Mouse (Mus musculus): ENCODE data around the gene Col24a1. TPM values are rescaled to one million over a fixed set of nuclear protein-coding genes. Genes with fewer than 3 reads are reported as not detected.

Gene Col24a1
- polyA plus RNA-seq (2015; fragmentation: Nextera tagmentation; extraction: Ambion mirVana) = 2.4 and 3.0 TPM in 2 replicates

GRCm38 (mm10) chr3:145292337-145293134 lies at the start of gene Col24a1:
TSS of gene Col24a1 (plus strand) at chr3:145292472.
- Histone ChIP-seq H3K4me1 (ENCODE audit: control insufficient read depth, insufficient read depth, low read length) (peaks cover 11% of the 10 kb centered on the region), H3K4me3 (ENCODE audit: low read length) (peak within 1 kb of the TSS; percentile 49), H3K27ac (ENCODE audit: low read length) (peak within 1 kb of the TSS; percentile 71), H3K27me3 (replicated peaks; ENCODE audit: control insufficient read depth, insufficient read depth, low read length) (0 out of 2 replicates have a peak, but pooled peaks cover 2% of the 10 kb centered on the region), H3K9me3 (ENCODE audit: control insufficient read depth, low read length) (no peaks in the 10 kb centered on the region), H3K36me3 (ENCODE audit: control insufficient read depth, insufficient read depth, low read length) (no peaks in the 10 kb centered on the region), H3K9ac (ENCODE audit: low read depth, low read length) (peak within 1 kb of the TSS; percentile 66), H3K4me2 (ENCODE audit: low read depth, low read length) (peak within 1 kb of the TSS; percentile 65)
- 5% methylated on average over 22 of the region's 22 CpGs for WGBS
- peak; percentile 54 for ATAC-seq

- Histone ChIP-seq H3K27ac (ENCODE audit: low read length) (no peak overlapping the region), H3K4me1 (ENCODE audit: control insufficient read depth, insufficient read depth, low read length) (no peaks in the 10 kb centered on the region), H3K4me2 (ENCODE audit: low read depth, low read length) (no peak overlapping the region), H3K9me3 (ENCODE audit: control insufficient read depth, low read length) (no peaks in the 10 kb centered on the region), H3K27me3 (replicated peaks; ENCODE audit: control insufficient read depth, insufficient read depth, low read length) (no peaks in the 10 kb centered on the region), H3K9ac (ENCODE audit: low read depth, low read length) (no peak overlapping the region), H3K36me3 (ENCODE audit: control insufficient read depth, insufficient read depth, low read length) (no peaks in the 10 kb centered on the region), H3K4me3 (ENCODE audit: low read length) (no peak overlapping the region)
- 79% methylated on average over 2 of the region's 2 CpGs for WGBS
- ATAC-seq = no peak
Observed at GRCm38 (mm10) chr3:145248040-145248439, 44.2 kb upstream of the Col24a1 start.

GRCm38 (mm10) chr3:145253066-145253465 lies 39.2 kb upstream of the Col24a1 start:
- H3K4me2 ChIP-seq (ENCODE audit: low read depth, low read length) = no peak overlapping the region
- H3K4me1 ChIP-seq (ENCODE audit: control insufficient read depth, insufficient read depth, low read length) = no peaks in the 10 kb centered on the region
- no peaks in the 10 kb centered on the region for H3K27me3 ChIP-seq (replicated peaks; ENCODE audit: control insufficient read depth, insufficient read depth, low read length)
- no peaks in the 10 kb centered on the region for H3K36me3 ChIP-seq (ENCODE audit: control insufficient read depth, insufficient read depth, low read length)
- 90% methylated on average over 5 of the region's 5 CpGs for WGBS
- no peak for ATAC-seq
- no peak overlapping the region for H3K9ac ChIP-seq (ENCODE audit: low read depth, low read length)
- no peaks in the 10 kb centered on the region for H3K9me3 ChIP-seq (ENCODE audit: control insufficient read depth, low read length)
- no peak overlapping the region for H3K27ac ChIP-seq (ENCODE audit: low read length)
- H3K4me3 ChIP-seq (ENCODE audit: low read length) = no peak overlapping the region

- no peaks in the 10 kb centered on the region for H3K27me3 ChIP-seq (replicated peaks; ENCODE audit: control insufficient read depth, insufficient read depth, low read length)
- H3K4me3 ChIP-seq (ENCODE audit: low read length) = no peak overlapping the region
- no peaks in the 10 kb centered on the region for H3K36me3 ChIP-seq (ENCODE audit: control insufficient read depth, insufficient read depth, low read length)
- WGBS = 79% methylated on average over 3 of the region's 3 CpGs
- no peak overlapping the region for H3K4me2 ChIP-seq (ENCODE audit: low read depth, low read length)
- no peak for ATAC-seq
- no peaks in the 10 kb centered on the region for H3K9me3 ChIP-seq (ENCODE audit: control insufficient read depth, low read length)
- no peak overlapping the region for H3K27ac ChIP-seq (ENCODE audit: low read length)
- no peaks in the 10 kb centered on the region for H3K4me1 ChIP-seq (ENCODE audit: control insufficient read depth, insufficient read depth, low read length)
- no peak overlapping the region for H3K9ac ChIP-seq (ENCODE audit: low read depth, low read length)
Observed at GRCm38 (mm10) chr3:145254764-145255396, 37.4 kb upstream of the Col24a1 start.

- Histone ChIP-seq H3K4me1 (ENCODE audit: control insufficient read depth, insufficient read depth, low read length) (no peaks in the 10 kb centered on the region), H3K4me2 (ENCODE audit: low read depth, low read length) (no peak overlapping the region), H3K4me3 (ENCODE audit: low read length) (no peak overlapping the region), H3K27me3 (replicated peaks; ENCODE audit: control insufficient read depth, insufficient read depth, low read length) (no peaks in the 10 kb centered on the region), H3K9ac (ENCODE audit: low read depth, low read length) (no peak overlapping the region), H3K27ac (ENCODE audit: low read length) (no peak overlapping the region), H3K36me3 (ENCODE audit: control insufficient read depth, insufficient read depth, low read length) (no peaks in the 10 kb centered on the region), H3K9me3 (ENCODE audit: control insufficient read depth, low read length) (no peaks in the 10 kb centered on the region)
- 73% methylated on average over 7 of the region's 7 CpGs for WGBS
- peak; percentile 85 for ATAC-seq
Observed at GRCm38 (mm10) chr3:145256647-145257046, 35.6 kb upstream of the Col24a1 start.

GRCm38 (mm10) chr3:145259678-145260077 lies 32.6 kb upstream of the Col24a1 start:
- 86% methylated on average over 6 of the region's 6 CpGs for WGBS
- H3K36me3 ChIP-seq (ENCODE audit: control insufficient read depth, insufficient read depth, low read length) = no peaks in the 10 kb centered on the region
- H3K9me3 ChIP-seq (ENCODE audit: control insufficient read depth, low read length) = no peaks in the 10 kb centered on the region
- no peak overlapping the region for H3K4me3 ChIP-seq (ENCODE audit: low read length)
- no peaks in the 10 kb centered on the region for H3K27me3 ChIP-seq (replicated peaks; ENCODE audit: control insufficient read depth, insufficient read depth, low read length)
- H3K4me1 ChIP-seq (ENCODE audit: control insufficient read depth, insufficient read depth, low read length) = no peaks in the 10 kb centered on the region
- H3K4me2 ChIP-seq (ENCODE audit: low read depth, low read length) = no peak overlapping the region
- H3K27ac ChIP-seq (ENCODE audit: low read length) = no peak overlapping the region
- H3K9ac ChIP-seq (ENCODE audit: low read depth, low read length) = no peak overlapping the region
- ATAC-seq = no peak

- no peak for ATAC-seq
- Histone ChIP-seq H3K9me3 (ENCODE audit: control insufficient read depth, low read length) (no peaks in the 10 kb centered on the region), H3K4me3 (ENCODE audit: low read length) (no peak overlapping the region), H3K9ac (ENCODE audit: low read depth, low read length) (no peak overlapping the region), H3K4me2 (ENCODE audit: low read depth, low read length) (no peak overlapping the region), H3K36me3 (ENCODE audit: control insufficient read depth, insufficient read depth, low read length) (no peaks in the 10 kb centered on the region), H3K27me3 (replicated peaks; ENCODE audit: control insufficient read depth, insufficient read depth, low read length) (no peaks in the 10 kb centered on the region), H3K27ac (ENCODE audit: low read length) (no peak overlapping the region), H3K4me1 (ENCODE audit: control insufficient read depth, insufficient read depth, low read length) (no peaks in the 10 kb centered on the region)
- 63% methylated on average over 4 of the region's 4 CpGs for WGBS
Observed at GRCm38 (mm10) chr3:145263131-145263530, 29.1 kb upstream of the Col24a1 start.

- no peaks in the 10 kb centered on the region for H3K9me3 ChIP-seq (ENCODE audit: control insufficient read depth, low read length)
- no peak overlapping the region for H3K9ac ChIP-seq (ENCODE audit: low read depth, low read length)
- H3K4me3 ChIP-seq (ENCODE audit: low read length) = no peak overlapping the region
- H3K4me2 ChIP-seq (ENCODE audit: low read depth, low read length) = no peak overlapping the region
- H3K36me3 ChIP-seq (ENCODE audit: control insufficient read depth, insufficient read depth, low read length) = no peaks in the 10 kb centered on the region
- H3K27me3 ChIP-seq (replicated peaks; ENCODE audit: control insufficient read depth, insufficient read depth, low read length) = no peaks in the 10 kb centered on the region
- WGBS = 32% methylated on average over 7 of the region's 7 CpGs
- ATAC-seq = peak; percentile 96
- H3K27ac ChIP-seq (ENCODE audit: low read length) = peak overlapping the region; percentile 16; the same call in 1 of the 2 replicates
- H3K4me1 ChIP-seq (ENCODE audit: control insufficient read depth, insufficient read depth, low read length) = peaks cover 4% of the 10 kb centered on the region; the same call in 1 of the 2 replicates
Observed at GRCm38 (mm10) chr3:145268066-145268465, 24.2 kb upstream of the Col24a1 start.

GRCm38 (mm10) chr3:145274191-145274590 lies 18.1 kb upstream of the Col24a1 start:
- no peak overlapping the region for H3K9ac ChIP-seq (ENCODE audit: low read depth, low read length)
- H3K27ac ChIP-seq (ENCODE audit: low read length) = no peak overlapping the region
- no peaks in the 10 kb centered on the region for H3K36me3 ChIP-seq (ENCODE audit: control insufficient read depth, insufficient read depth, low read length)
- 47% methylated on average over 6 of the region's 6 CpGs for WGBS
- no peaks in the 10 kb centered on the region for H3K9me3 ChIP-seq (ENCODE audit: control insufficient read depth, low read length)
- no peaks in the 10 kb centered on the region for H3K27me3 ChIP-seq (replicated peaks; ENCODE audit: control insufficient read depth, insufficient read depth, low read length)
- no peak for ATAC-seq
- H3K4me3 ChIP-seq (ENCODE audit: low read length) = no peak overlapping the region
- no peak overlapping the region for H3K4me2 ChIP-seq (ENCODE audit: low read depth, low read length)
- no peaks in the 10 kb centered on the region for H3K4me1 ChIP-seq (ENCODE audit: control insufficient read depth, insufficient read depth, low read length)

All from intestine, embryonic 16.5 days (tissue).